Mouse (Mus musculus) limb, embryonic 15.5 days (tissue): ENCODE measurements around the gene Mea1. TPM values are rescaled to one million over a fixed set of nuclear protein-coding genes. Genes with fewer than 3 reads are reported as not detected.

ENCODE experiments used
- ATAC-seq: fragments of 200-750 bp; cut with Nextera tagmentation; 2 replicates; pipeline ENCODE4 v1.8.0; 2017; ENCODE audit warnings: low read depth, moderate TSS enrichment; ENCODE audit not compliant: insufficient number of reproducible peaks, low FRiP score, low TSS enrichment
- H3K27ac ChIP-seq: fragments of 300-500 bp; sonication (generic); 2 replicates; pipeline ENCODE4 v1.5.1; 2015; ENCODE audit warnings: moderate library complexity, mild to moderate bottlenecking, inconsistent platforms
- H3K27me3 ChIP-seq: fragments of 300-500 bp; sonication (generic); 2 replicates; pipeline ENCODE4 v1.6.1; 2015; ENCODE audit warnings: inconsistent platforms
- H3K36me3 ChIP-seq: fragments of 300-500 bp; sonication (generic); 2 replicates; pipeline ENCODE4 v1.6.1; 2015; ENCODE audit warnings: inconsistent platforms
- H3K4me1 ChIP-seq: fragments of 300-500 bp; sonication (generic); 2 replicates; pipeline ENCODE4 v1.6.1; 2015; ENCODE audit warnings: inconsistent platforms
- H3K4me2 ChIP-seq: fragments of 300-500 bp; sonication (generic); 2 replicates; pipeline ENCODE4 v1.6.1; 2015; ENCODE audit warnings: mild to moderate bottlenecking, inconsistent platforms
- H3K4me3 ChIP-seq: fragments of 300-500 bp; sonication (generic); 2 replicates; pipeline ENCODE4 v1.5.1; 2015; ENCODE audit warnings: mild to moderate bottlenecking, inconsistent platforms
- H3K9ac ChIP-seq: fragments of 300-500 bp; sonication (generic); 2 replicates; pipeline ENCODE4 v1.6.1; 2015; ENCODE audit warnings: inconsistent platforms
- H3K9me3 ChIP-seq: fragments of 300-500 bp; sonication (generic); 2 replicates; pipeline ENCODE4 v1.6.1; 2016; ENCODE audit warnings: inconsistent platforms
- WGBS: fragments of 180-500 bp; shearing (Covaris S2); methylation state at CpG from one replicate; pipeline ENCODE4 v1.1.7; 2015; 5-methylcytosine and 5-hydroxymethylcytosine counted together
- polyA plus RNA-seq: library from polyadenylated mRNA; unstranded; fragments of >200 nt; fragmentation: Nextera tagmentation; extraction: Ambion mirVana; gene quantifications from 2 replicates; pipeline ENCODE4 v1.2.1, GENCODE M21; 2015

The Mea1 gene
- polyA plus RNA-seq, 1 experiment from 2014 or later = 146 TPM

- peak overlapping the region; percentile 90 for H3K9ac ChIP-seq
- under 1% methylated on average over 68 of the region's 76 CpGs for WGBS
- H3K4me3 ChIP-seq = peak overlapping the region; percentile 99
- H3K9me3 ChIP-seq = no peaks in the 10 kb centered on the region
- H3K36me3 ChIP-seq = peaks cover 29% of the 10 kb centered on the region
- no peaks in the 10 kb centered on the region for H3K27me3 ChIP-seq
- peak overlapping the region; percentile 74 for H3K27ac ChIP-seq
- peak overlapping the region; percentile 90 for H3K4me2 ChIP-seq
- peak; percentile 33; the same call in 1 of the 2 replicates for ATAC-seq
- peaks cover 14% of the 10 kb centered on the region for H3K4me1 ChIP-seq
These were observed 33.1 kb downstream of the Mea1 start for GRCm38 (mm10) chr17:46711612-46712271.

GRCm38 (mm10) chr17:46712442-46712841 is 33.8 kb downstream of the Mea1 start:
- Histone ChIP-seq H3K27me3 (no peaks in the 10 kb centered on the region), H3K36me3 (peaks cover 34% of the 10 kb centered on the region), H3K9me3 (no peaks in the 10 kb centered on the region), H3K9ac (peak overlapping the region; percentile 90), H3K27ac (0 out of 2 replicates have a peak overlapping the region, but pooled peaks have one; percentile 74), H3K4me2 (peak overlapping the region; percentile 90), H3K4me3 (peak overlapping the region; percentile 99), H3K4me1 (peaks cover 14% of the 10 kb centered on the region)
- 65% methylated on average over 7 of the region's 7 CpGs for WGBS
- ATAC-seq = no peak

- H3K4me3 ChIP-seq = no peak overlapping the region
- no peak for ATAC-seq
- no peaks in the 10 kb centered on the region for H3K27me3 ChIP-seq
- WGBS = 87% methylated on average over 9 of the region's 9 CpGs
- H3K9ac ChIP-seq = no peak overlapping the region
- H3K4me1 ChIP-seq = peaks cover 14% of the 10 kb centered on the region
- H3K4me2 ChIP-seq = no peak overlapping the region
- H3K27ac ChIP-seq = no peak overlapping the region
- no peaks in the 10 kb centered on the region for H3K9me3 ChIP-seq
- H3K36me3 ChIP-seq = peaks cover 42% of the 10 kb centered on the region
These were observed 35.3 kb downstream of the Mea1 start for GRCm38 (mm10) chr17:46713849-46714248.

- WGBS = 90% methylated on average over 11 of the region's 11 CpGs
- Histone ChIP-seq H3K9ac (no peak overlapping the region), H3K36me3 (peaks cover 45% of the 10 kb centered on the region), H3K4me1 (peaks cover 14% of the 10 kb centered on the region), H3K27ac (no peak overlapping the region), H3K4me3 (no peak overlapping the region), H3K4me2 (no peak overlapping the region), H3K9me3 (no peaks in the 10 kb centered on the region), H3K27me3 (no peaks in the 10 kb centered on the region)
- ATAC-seq = no peak
These were observed 36.3 kb downstream of the Mea1 start for GRCm38 (mm10) chr17:46714756-46715481.

GRCm38 (mm10) chr17:46721077-46721476 is 42.5 kb downstream of the Mea1 start:
- peaks cover 3% of the 10 kb centered on the region; the same call in 1 of the 2 replicates for H3K4me1 ChIP-seq
- H3K4me2 ChIP-seq = no peak overlapping the region
- peaks cover 82% of the 10 kb centered on the region for H3K36me3 ChIP-seq
- H3K27ac ChIP-seq = no peak overlapping the region
- H3K27me3 ChIP-seq = no peaks in the 10 kb centered on the region
- no peaks in the 10 kb centered on the region for H3K9me3 ChIP-seq
- 81% methylated on average over 7 of the region's 7 CpGs for WGBS
- no peak overlapping the region for H3K4me3 ChIP-seq
- no peak for ATAC-seq
- no peak overlapping the region for H3K9ac ChIP-seq

GRCm38 (mm10) chr17:46724477-46725084 is 46.0 kb downstream of the Mea1 start:
- no peak overlapping the region for H3K4me3 ChIP-seq
- no peaks in the 10 kb centered on the region for H3K9me3 ChIP-seq
- peaks cover 66% of the 10 kb centered on the region for H3K36me3 ChIP-seq
- no peak overlapping the region for H3K27ac ChIP-seq
- peaks cover 8% of the 10 kb centered on the region for H3K27me3 ChIP-seq
- no peak for ATAC-seq
- H3K4me1 ChIP-seq = peaks cover 11% of the 10 kb centered on the region; the same call in 1 of the 2 replicates
- WGBS = 74% methylated on average over 20 of the region's 20 CpGs
- H3K4me2 ChIP-seq = no peak overlapping the region
- no peak overlapping the region for H3K9ac ChIP-seq

GRCm38 (mm10) chr17:46725273-46725672 is 46.7 kb downstream of the Mea1 start:
- no peak for ATAC-seq
- no peak overlapping the region for H3K4me2 ChIP-seq
- no peak overlapping the region for H3K9ac ChIP-seq
- H3K27ac ChIP-seq = no peak overlapping the region
- peaks cover 11% of the 10 kb centered on the region; the same call in 1 of the 2 replicates for H3K4me1 ChIP-seq
- no peak overlapping the region for H3K4me3 ChIP-seq
- no peaks in the 10 kb centered on the region for H3K9me3 ChIP-seq
- H3K36me3 ChIP-seq = peaks cover 62% of the 10 kb centered on the region
- 54% methylated on average over 9 of the region's 9 CpGs for WGBS
- peaks cover 11% of the 10 kb centered on the region for H3K27me3 ChIP-seq

- no peak for ATAC-seq
- peaks cover 55% of the 10 kb centered on the region for H3K36me3 ChIP-seq
- H3K4me1 ChIP-seq = peaks cover 11% of the 10 kb centered on the region; the same call in 1 of the 2 replicates
- no peak overlapping the region for H3K27ac ChIP-seq
- no peaks in the 10 kb centered on the region for H3K9me3 ChIP-seq
- WGBS = 87% methylated on average over 26 of the region's 26 CpGs
- H3K4me2 ChIP-seq = no peak overlapping the region
- H3K27me3 ChIP-seq = peaks cover 11% of the 10 kb centered on the region
- no peak overlapping the region for H3K4me3 ChIP-seq
- H3K9ac ChIP-seq = no peak overlapping the region
These were observed 47.4 kb downstream of the Mea1 start for GRCm38 (mm10) chr17:46725731-46726645.

- H3K4me2 ChIP-seq = no peak overlapping the region
- H3K4me1 ChIP-seq = peaks cover 11% of the 10 kb centered on the region; the same call in 1 of the 2 replicates
- H3K9ac ChIP-seq = no peak overlapping the region
- peaks cover 42% of the 10 kb centered on the region for H3K36me3 ChIP-seq
- peaks cover 11% of the 10 kb centered on the region for H3K27me3 ChIP-seq
- H3K27ac ChIP-seq = no peak overlapping the region
- WGBS = 92% methylated on average over 11 of the region's 11 CpGs
- no peak overlapping the region for H3K4me3 ChIP-seq
- ATAC-seq = no peak
- H3K9me3 ChIP-seq = no peaks in the 10 kb centered on the region
These were observed 48.7 kb downstream of the Mea1 start for GRCm38 (mm10) chr17:46727271-46727670.

- no peak overlapping the region for H3K4me2 ChIP-seq
- H3K27me3 ChIP-seq = peaks cover 11% of the 10 kb centered on the region
- no peak overlapping the region for H3K27ac ChIP-seq
- no peak overlapping the region for H3K9ac ChIP-seq
- H3K36me3 ChIP-seq = peaks cover 37% of the 10 kb centered on the region
- no peak for ATAC-seq
- no peak overlapping the region for H3K4me3 ChIP-seq
- no peaks in the 10 kb centered on the region for H3K9me3 ChIP-seq
- H3K4me1 ChIP-seq = peaks cover 11% of the 10 kb centered on the region; the same call in 1 of the 2 replicates
- 44% methylated on average over 6 of the region's 6 CpGs for WGBS
These were observed 49.4 kb downstream of the Mea1 start for GRCm38 (mm10) chr17:46728021-46728420.

GRCm38 (mm10) chr17:46728496-46728895 is 49.9 kb downstream of the Mea1 start:
- 48% methylated on average over 11 of the region's 11 CpGs for WGBS
- peak overlapping the region; percentile 17; the same call in 1 of the 2 replicates for H3K4me3 ChIP-seq
- H3K27me3 ChIP-seq = peaks cover 11% of the 10 kb centered on the region
- peaks cover 11% of the 10 kb centered on the region; the same call in 1 of the 2 replicates for H3K4me1 ChIP-seq
- H3K9me3 ChIP-seq = no peaks in the 10 kb centered on the region
- ATAC-seq = no peak
- no peak overlapping the region for H3K27ac ChIP-seq
- peak overlapping the region; percentile 34 for H3K4me2 ChIP-seq
- peaks cover 32% of the 10 kb centered on the region for H3K36me3 ChIP-seq
- H3K9ac ChIP-seq = 0 out of 2 replicates have a peak overlapping the region, but pooled peaks have one; percentile 4
